Mouse (Mus musculus): ENCODE results near the gene Myrf. TPM values are rescaled to one million over a fixed set of nuclear protein-coding genes. Genes with fewer than 3 reads are reported as not detected.
"Not testable (repeated sequence)": the region's sequence is repeated elsewhere in the genome, so short reads cannot be mapped to it uniquely, and the experiment has no call there.

Gene Myrf
- polyA plus RNA-seq, 1 experiment from 2014 or later = 16.2 TPM

DNA sequence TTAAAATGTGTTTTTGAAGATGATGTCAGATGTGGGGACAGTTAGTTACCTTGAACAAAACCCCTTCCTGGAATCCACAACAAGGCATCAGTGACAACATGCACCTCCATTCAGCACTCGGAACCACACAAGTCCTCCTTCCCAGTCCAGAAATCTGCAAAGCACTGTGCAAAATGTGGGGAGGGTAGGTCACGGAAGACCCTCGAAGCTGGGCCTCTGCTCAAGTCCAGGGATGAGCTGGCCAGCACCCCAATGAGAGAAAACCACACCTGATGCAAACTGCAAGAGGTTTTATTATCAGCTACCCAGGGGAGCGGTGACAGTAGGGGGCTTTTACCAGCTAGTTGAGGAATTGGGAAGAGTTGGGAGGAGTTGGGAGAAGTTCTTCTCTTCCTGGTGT lies 65.6 kb downstream of the Myrf start:
- H3K9me3 ChIP-seq (replicated peaks) = peaks cover 9% of the 10 kb centered on the region; the same call in 1 of the 2 replicates
- H3K4me2 ChIP-seq = no peak overlapping the region
- no peak overlapping the region; the same call in 1 of the 2 replicates for H3K9ac ChIP-seq
- H3K27ac ChIP-seq (ENCODE audit: poor library complexity, severe bottlenecking) = no peak overlapping the region
- H3K36me3 ChIP-seq = no peaks in the 10 kb centered on the region
- H3K4me3 ChIP-seq = no peak overlapping the region
- ATAC-seq (ENCODE audit: insufficient number of reproducible peaks, low FRiP score) = no peak
- H3K4me1 ChIP-seq (replicated peaks) = peaks cover 16% of the 10 kb centered on the region
- no peaks in the 10 kb centered on the region for H3K27me3 ChIP-seq (replicated peaks)
- WGBS = 53% methylated on average over 4 of the region's 4 CpGs

DNA sequence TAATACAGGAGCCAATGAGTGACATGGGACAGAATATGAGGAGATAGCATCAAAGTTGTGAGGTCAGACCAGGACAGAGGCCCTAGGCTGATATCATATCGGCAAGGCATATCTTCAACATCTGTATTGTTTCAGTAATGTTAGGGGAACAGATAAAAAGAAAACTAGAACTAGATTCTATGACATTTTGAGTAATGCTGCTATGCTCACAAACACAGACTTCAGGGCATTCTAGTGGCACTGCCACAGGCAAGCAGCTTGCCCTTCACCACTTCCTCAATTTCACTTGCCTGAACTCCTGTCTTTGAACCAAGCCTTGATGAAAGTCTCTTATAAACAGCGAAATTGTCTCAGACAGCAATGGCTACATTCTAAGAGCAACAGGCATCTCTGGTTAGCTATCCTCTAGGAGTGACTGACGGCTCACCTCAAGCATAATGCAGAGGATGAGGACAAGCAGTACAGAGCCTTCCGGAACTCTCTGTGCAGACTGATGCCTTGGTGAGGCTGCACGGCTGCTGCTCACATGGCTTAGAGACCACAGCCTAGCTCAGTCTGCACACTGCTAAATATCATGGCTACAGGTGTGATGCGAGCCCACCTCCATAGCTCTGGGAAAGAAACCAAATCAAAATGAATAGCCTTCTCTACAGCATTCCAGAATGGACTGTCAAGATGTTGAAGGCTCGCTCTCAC lies 66.6 kb downstream of the Myrf start:
- H3K27me3 ChIP-seq (replicated peaks) = no peaks in the 10 kb centered on the region
- H3K9ac ChIP-seq = no peak overlapping the region
- WGBS = 80% methylated on average over 7 of the region's 7 CpGs
- H3K4me3 ChIP-seq = no peak overlapping the region
- no peak overlapping the region for H3K27ac ChIP-seq (ENCODE audit: poor library complexity, severe bottlenecking)
- H3K4me1 ChIP-seq (replicated peaks) = peaks cover 16% of the 10 kb centered on the region
- H3K36me3 ChIP-seq = no peaks in the 10 kb centered on the region
- H3K4me2 ChIP-seq = no peak overlapping the region
- peaks cover 9% of the 10 kb centered on the region; the same call in 1 of the 2 replicates for H3K9me3 ChIP-seq (replicated peaks)
- ATAC-seq (ENCODE audit: insufficient number of reproducible peaks, low FRiP score) = no peak

DNA sequence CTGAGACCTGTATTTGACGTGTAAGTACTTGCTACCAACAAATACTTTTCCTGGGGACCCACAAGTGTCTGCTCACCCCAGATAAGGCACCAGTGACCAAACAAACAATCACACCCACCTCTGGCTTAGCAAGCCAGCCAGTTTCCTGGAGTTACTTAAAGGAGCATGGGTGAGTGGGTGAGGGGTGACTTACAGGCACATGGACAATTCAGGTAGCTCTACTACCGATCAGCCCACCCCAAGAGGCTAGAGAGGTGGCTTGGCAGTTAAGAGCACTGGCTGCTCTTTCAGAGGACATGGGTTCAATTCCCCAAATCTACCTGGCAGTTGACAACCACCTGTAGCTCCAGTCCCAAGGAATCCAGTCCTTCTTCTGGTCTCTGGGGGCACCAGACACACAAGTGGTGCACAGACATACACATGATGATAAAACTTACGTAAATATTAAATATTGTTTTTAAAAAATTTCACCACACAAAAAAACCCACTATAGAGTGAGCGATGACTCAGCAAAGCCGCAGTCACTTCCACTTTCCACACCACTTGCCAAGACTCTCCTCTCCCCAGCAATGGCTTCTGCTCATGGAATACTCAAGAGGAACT lies 67.3 kb downstream of the Myrf start:
- H3K4me1 ChIP-seq (replicated peaks) = peaks cover 16% of the 10 kb centered on the region
- 69% methylated on average over 5 of the region's 5 CpGs for WGBS
- H3K36me3 ChIP-seq = no peaks in the 10 kb centered on the region
- peaks cover 5% of the 10 kb centered on the region; the same call in 1 of the 2 replicates for H3K9me3 ChIP-seq (replicated peaks)
- ATAC-seq (ENCODE audit: insufficient number of reproducible peaks, low FRiP score) = peak; percentile 92
- peak overlapping the region; percentile 71 for H3K27ac ChIP-seq (ENCODE audit: poor library complexity, severe bottlenecking)
- no peak overlapping the region for H3K4me3 ChIP-seq
- H3K4me2 ChIP-seq = no peak overlapping the region
- H3K27me3 ChIP-seq (replicated peaks) = no peaks in the 10 kb centered on the region
- no peak overlapping the region for H3K9ac ChIP-seq

DNA sequence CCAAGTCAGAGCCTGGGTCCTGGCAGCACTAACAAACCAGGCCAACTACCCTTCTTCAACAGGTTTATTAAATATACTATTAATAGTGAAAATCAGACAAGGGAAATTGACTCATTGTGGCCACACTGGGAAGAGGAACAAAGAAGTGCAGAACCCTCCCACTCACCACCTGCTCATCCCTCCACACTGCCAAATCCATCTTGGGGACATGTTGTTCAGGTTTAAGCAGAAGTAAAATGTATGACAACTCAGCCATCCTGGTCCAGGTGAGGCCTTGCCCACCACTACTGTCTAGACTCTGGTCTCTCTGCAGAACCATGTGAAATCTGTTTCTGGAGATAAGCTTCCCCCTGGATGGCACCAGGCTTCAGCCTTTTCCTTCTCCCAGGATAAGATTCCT lies 68.7 kb downstream of the Myrf start:
- Histone ChIP-seq H3K27ac (ENCODE audit: poor library complexity, severe bottlenecking) (0 out of 2 replicates have a peak overlapping the region, but pooled peaks have one; percentile 21), H3K9me3 (replicated peaks) (0 out of 2 replicates have a peak, but pooled peaks cover 3% of the 10 kb centered on the region), H3K27me3 (replicated peaks) (no peaks in the 10 kb centered on the region), H3K9ac (no peak overlapping the region), H3K36me3 (no peaks in the 10 kb centered on the region), H3K4me3 (no peak overlapping the region), H3K4me1 (replicated peaks) (peaks cover 10% of the 10 kb centered on the region), H3K4me2 (no peak overlapping the region)
- ATAC-seq (ENCODE audit: insufficient number of reproducible peaks, low FRiP score) = no peak

DNA sequence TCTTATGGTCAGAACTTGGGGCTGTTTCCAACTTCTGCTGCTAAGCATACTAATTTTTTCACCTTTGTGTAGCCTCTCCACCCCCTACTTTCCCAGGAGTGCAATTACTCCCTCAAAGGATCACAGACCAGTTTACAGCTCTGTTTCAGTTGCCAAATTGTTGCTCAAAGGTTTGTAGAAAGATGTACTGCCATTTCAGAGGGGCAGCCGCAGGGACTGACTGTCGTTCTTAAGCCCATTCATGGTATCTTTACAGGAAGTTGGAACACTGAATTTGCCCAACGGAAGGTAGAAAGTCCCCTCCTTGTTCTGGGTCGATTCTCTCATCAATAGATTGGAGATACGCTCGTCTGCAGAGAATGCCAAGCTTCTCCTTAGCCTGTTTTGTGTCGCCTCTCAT lies 69.2 kb downstream of the Myrf start:
- Histone ChIP-seq H3K9ac (no peak overlapping the region), H3K4me3 (no peak overlapping the region), H3K4me1 (replicated peaks) (peaks cover 8% of the 10 kb centered on the region), H3K4me2 (no peak overlapping the region), H3K27me3 (replicated peaks) (no peaks in the 10 kb centered on the region), H3K9me3 (replicated peaks) (0 out of 2 replicates have a peak, but pooled peaks cover 3% of the 10 kb centered on the region), H3K27ac (ENCODE audit: poor library complexity, severe bottlenecking) (no peak overlapping the region), H3K36me3 (no peaks in the 10 kb centered on the region)
- ATAC-seq (ENCODE audit: insufficient number of reproducible peaks, low FRiP score) = no peak
- 66% methylated on average over 7 of the region's 7 CpGs for WGBS

DNA sequence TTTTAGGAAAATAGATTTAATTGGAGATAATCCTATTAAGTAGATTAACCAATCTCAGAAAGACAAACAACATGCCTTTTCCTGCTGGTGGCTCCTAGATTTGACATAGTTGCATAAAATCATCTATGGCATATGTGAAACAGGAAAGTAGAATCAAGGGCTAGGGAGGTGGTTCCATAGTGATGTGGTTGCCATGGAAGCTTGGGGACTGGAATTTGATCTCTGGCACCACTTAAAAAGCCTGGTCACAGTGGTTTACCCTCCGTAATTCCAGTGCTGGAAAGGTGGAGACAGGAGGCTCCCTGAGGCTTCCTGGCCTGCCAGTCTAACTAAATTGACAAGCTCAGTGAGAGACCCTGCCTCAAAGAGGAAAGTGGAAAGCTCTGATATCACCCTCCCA lies 70.1 kb downstream of the Myrf start:
- Histone ChIP-seq H3K9ac (no peak overlapping the region), H3K27ac (ENCODE audit: poor library complexity, severe bottlenecking) (no peak overlapping the region), H3K4me2 (no peak overlapping the region), H3K27me3 (replicated peaks) (no peaks in the 10 kb centered on the region), H3K36me3 (no peaks in the 10 kb centered on the region), H3K4me3 (no peak overlapping the region), H3K4me1 (replicated peaks) (peaks cover 8% of the 10 kb centered on the region), H3K9me3 (replicated peaks) (0 out of 2 replicates have a peak, but pooled peaks cover 3% of the 10 kb centered on the region)
- ATAC-seq (ENCODE audit: insufficient number of reproducible peaks, low FRiP score) = no peak
- WGBS = 52% methylated on average over 1 of the region's 1 CpGs

DNA sequence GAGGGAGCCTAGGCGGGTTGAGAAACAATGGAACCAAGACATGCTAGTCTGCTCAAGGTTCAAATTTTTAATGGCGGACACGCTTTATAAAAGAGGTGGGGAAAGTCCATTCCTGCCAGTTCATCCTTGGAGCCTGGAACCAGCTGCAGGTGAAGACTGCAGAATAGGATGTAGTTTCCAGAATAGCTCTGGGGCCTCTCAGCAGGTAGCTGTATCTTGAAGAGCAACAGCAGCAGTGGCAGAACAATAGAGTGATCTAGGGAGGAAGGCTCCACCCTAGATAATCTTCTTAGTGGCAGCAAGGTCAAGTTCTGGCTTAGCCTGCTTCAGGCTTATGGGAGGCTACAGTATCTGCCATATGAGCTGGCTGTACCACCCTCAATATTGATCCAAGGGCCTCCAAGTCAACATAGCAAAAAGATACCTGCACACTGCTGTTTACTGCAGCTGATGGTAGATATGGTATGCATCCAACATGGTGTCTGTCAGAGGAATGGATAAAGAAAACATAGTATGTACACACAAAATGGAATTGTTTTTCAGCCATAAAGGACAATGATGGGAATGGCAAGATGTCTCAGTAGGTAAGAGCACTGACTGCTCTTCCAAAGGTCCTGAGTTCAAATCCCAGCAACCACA lies 70.7 kb downstream of the Myrf start:
- WGBS = 89% methylated on average over 3 of the region's 3 CpGs
- not testable (repeated sequence) for H3K36me3 ChIP-seq; H3K4me1 ChIP-seq (replicated peaks); ATAC-seq (ENCODE audit: insufficient number of reproducible peaks, low FRiP score); H3K4me3 ChIP-seq; H3K9ac ChIP-seq; H3K4me2 ChIP-seq; H3K9me3 ChIP-seq (replicated peaks); H3K27ac ChIP-seq (ENCODE audit: poor library complexity, severe bottlenecking); H3K27me3 ChIP-seq (replicated peaks)

DNA sequence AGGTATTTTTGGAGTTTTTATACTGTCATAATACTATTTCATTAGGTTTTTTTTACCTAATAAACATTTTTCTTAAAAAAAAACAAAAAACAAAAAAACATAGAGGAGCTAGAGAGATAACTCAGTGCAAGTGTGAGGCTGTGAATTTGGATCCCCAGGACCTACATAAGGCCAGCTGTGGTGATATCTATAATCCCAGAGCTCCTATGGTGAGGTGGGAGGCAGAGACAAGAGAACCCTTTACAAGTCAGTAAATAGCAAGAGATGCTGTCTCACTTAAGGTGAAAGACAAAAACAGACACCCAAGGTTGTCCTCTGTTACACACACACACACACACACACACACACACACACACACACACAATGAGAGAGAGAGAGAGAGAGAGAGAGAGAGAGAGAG lies 71.4 kb downstream of the Myrf start:
- Histone ChIP-seq H3K4me3 (no peak overlapping the region), H3K27ac (ENCODE audit: poor library complexity, severe bottlenecking) (no peak overlapping the region), H3K4me1 (replicated peaks) (peaks cover 5% of the 10 kb centered on the region; the same call in 1 of the 2 replicates), H3K9ac (no peak overlapping the region), H3K36me3 (no peaks in the 10 kb centered on the region), H3K4me2 (no peak overlapping the region), H3K27me3 (replicated peaks) (no peaks in the 10 kb centered on the region), H3K9me3 (replicated peaks) (0 out of 2 replicates have a peak, but pooled peaks cover 3% of the 10 kb centered on the region)
- ATAC-seq (ENCODE audit: insufficient number of reproducible peaks, low FRiP score) = 0 out of 2 replicates have a peak, but pooled peaks have one; percentile 33

DNA sequence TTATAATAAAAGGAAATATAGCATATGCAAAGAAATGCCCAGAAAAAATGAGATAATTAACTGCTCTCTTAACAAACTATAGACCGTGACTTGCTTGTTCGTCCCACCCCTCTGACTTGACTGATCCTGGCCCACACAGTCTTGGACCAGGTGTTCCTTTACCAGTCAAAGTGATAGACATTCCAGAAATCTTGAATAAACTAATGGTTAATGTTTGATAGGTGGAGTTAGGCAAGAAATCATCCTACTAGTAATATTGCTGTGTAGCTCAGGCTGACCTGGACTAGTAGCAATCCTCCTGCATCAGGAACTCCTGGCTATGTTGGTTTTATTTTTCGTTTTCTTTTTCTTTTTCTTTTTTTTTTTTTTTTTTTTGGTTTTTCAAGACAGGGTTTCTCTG lies 72.1 kb downstream of the Myrf start:
- H3K9ac ChIP-seq = no peak overlapping the region
- no peak overlapping the region for H3K4me3 ChIP-seq
- ATAC-seq (ENCODE audit: insufficient number of reproducible peaks, low FRiP score) = no peak
- no peaks in the 10 kb centered on the region for H3K27me3 ChIP-seq (replicated peaks)
- H3K27ac ChIP-seq (ENCODE audit: poor library complexity, severe bottlenecking) = no peak overlapping the region
- no peak overlapping the region for H3K4me2 ChIP-seq
- peaks cover 5% of the 10 kb centered on the region; the same call in 1 of the 2 replicates for H3K4me1 ChIP-seq (replicated peaks)
- H3K9me3 ChIP-seq (replicated peaks) = 0 out of 2 replicates have a peak, but pooled peaks cover 3% of the 10 kb centered on the region
- WGBS = 81% methylated on average over 3 of the region's 3 CpGs
- no peaks in the 10 kb centered on the region for H3K36me3 ChIP-seq

DNA sequence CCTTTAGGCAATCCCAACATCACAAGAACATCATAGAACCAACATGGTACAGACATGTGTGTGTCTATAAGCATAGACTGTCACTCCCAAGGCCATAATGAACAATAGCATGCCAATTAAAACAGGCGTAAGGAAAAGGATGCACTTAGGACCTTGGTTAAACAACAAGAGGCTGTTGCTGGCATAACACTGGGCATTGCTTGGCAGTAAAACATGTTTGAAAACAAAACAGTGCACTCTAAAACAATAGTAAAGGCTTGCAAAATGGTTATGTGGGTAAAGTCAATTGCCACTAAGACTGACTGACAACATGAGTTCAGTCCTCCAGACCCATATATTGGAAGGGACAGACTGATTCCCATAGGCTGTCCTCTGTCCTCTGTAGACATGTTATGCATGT lies 72.6 kb downstream of the Myrf start:
- Histone ChIP-seq H3K4me1 (replicated peaks) (peaks cover under 1% of the 10 kb centered on the region; the same call in 1 of the 2 replicates), H3K36me3 (no peaks in the 10 kb centered on the region), H3K9ac (no peak overlapping the region), H3K27ac (ENCODE audit: poor library complexity, severe bottlenecking) (no peak overlapping the region), H3K27me3 (replicated peaks) (no peaks in the 10 kb centered on the region), H3K9me3 (replicated peaks) (0 out of 2 replicates have a peak, but pooled peaks cover 3% of the 10 kb centered on the region), H3K4me3 (no peak overlapping the region), H3K4me2 (no peak overlapping the region)
- no peak for ATAC-seq (ENCODE audit: insufficient number of reproducible peaks, low FRiP score)
- WGBS = 92% methylated on average over 1 of the region's 1 CpGs

DNA sequence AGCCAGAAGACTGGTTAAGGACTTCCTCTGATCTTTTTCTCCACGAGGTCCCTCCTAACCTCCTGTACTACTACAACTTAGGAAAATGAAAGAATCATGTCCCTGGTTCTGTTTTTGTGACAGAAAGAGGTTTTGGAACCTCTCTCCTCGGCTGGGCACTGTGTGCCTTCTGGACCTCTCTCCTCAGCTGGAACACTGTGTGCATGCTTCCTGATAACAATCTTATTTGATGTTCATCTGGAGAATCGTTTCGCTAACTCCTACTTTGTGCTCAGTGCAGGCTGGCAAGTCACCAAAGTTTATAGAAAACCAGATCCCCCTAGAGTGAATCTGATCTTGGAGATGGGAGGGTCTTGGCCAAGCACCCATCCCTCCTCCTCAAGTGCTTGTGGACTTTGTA lies 73.4 kb downstream of the Myrf start:
- H3K4me2 ChIP-seq = no peak overlapping the region
- no peak overlapping the region for H3K4me3 ChIP-seq
- no peak for ATAC-seq (ENCODE audit: insufficient number of reproducible peaks, low FRiP score)
- no peaks in the 10 kb centered on the region for H3K36me3 ChIP-seq
- no peaks in the 10 kb centered on the region for H3K4me1 ChIP-seq (replicated peaks)
- H3K9ac ChIP-seq = no peak overlapping the region
- H3K27me3 ChIP-seq (replicated peaks) = no peaks in the 10 kb centered on the region
- 70% methylated on average over 4 of the region's 4 CpGs for WGBS
- 0 out of 2 replicates have a peak, but pooled peaks cover 3% of the 10 kb centered on the region for H3K9me3 ChIP-seq (replicated peaks)
- H3K27ac ChIP-seq (ENCODE audit: poor library complexity, severe bottlenecking) = no peak overlapping the region
